Mouse (Mus musculus) heart, adult 8-10 months (tissue): Measurements from ENCODE around the gene Gm28038. TPM values are rescaled to one million over a fixed set of nuclear protein-coding genes. Genes with fewer than 3 reads are reported as not detected.

Source experiments
- DNase-seq: peaks from one replicate; pipeline ENCODE4 v3.0.0; 2022; ENCODE audit warnings: low spot score
- total RNA-seq, 4 experiments: library from RNA; stranded (reverse); gene quantifications; 2 replicates each; pipeline ENCODE4 v1.2.4; 2022

The Gm28038 gene
- total RNA-seq, 4 experiments from 2014 or later, result 1.3 to 3.7 TPM; not detected in 2

GRCm38 (mm10) chr2:30285416-30286181 lies 4.8 kb downstream of the Gm28038 start:
- no peak for DNase-seq

DNA sequence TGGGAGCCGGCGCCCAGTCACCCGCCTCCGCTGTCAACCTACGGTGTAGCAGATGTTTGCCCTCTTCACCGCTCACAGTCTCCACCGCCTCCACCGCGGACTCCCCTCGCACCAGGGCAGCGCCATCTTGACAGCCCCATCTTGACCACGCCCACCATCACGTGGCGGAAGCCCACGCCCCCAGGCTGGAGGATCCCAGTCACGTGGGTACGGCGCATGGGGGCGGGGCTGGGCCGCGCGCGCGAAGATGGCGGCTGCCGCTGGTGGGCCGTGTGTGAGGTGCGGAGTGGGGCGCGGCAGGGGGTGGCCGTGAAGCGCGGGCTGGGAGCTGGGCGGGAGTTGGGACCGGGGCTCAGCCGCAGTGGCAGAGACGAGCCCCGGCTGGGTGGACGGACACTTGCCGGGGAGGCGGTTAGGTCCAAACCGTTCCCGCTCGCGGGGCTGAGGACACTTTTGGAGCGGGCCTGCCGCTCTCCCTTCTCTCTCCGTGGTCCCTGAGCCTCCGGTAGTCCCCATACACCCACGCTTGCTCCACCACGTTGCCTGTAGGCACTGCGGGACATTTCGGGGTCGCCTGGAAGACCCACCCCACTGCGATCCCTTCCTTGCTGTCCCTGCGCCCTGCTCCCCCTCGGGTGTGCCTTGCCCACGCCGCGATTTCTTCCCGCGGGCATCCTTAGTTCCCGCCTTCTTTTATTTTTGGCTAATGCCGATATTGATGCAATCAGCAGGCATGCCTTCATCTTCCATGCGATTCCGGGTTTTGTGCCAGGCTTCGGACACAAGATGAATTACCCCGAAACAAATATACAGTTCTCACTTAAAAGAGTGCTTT lies 5.6 kb downstream of the Gm28038 start, which contains the start of the genes Dolk and Nup188:
Gene Dolk, minus strand, starts transcription at position 143 of the 835 bp plus-strand sequence.
Gene Nup188, plus strand, starts transcription at position 206 of the 835 bp plus-strand sequence.
- peak; percentile 95 for DNase-seq

DNA sequence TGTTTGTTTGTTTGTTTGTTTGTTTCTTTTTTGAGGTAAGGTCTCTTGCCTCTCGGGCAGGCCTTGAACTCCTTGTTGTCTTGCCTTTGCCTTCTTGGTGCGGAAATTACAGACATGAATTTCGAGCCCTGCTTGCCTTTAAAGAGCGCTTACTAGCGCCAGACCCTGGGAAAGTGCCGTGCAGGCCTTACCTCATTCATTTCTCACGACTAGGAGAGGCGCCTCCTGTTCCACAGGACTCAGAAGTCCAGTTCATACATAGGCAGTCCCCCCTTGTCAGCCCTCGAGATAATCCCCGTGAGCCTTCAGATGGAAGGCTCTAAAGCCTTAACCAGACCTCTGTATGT lies 6.2 kb downstream of the Gm28038 start:
- no peak for DNase-seq

DNA sequence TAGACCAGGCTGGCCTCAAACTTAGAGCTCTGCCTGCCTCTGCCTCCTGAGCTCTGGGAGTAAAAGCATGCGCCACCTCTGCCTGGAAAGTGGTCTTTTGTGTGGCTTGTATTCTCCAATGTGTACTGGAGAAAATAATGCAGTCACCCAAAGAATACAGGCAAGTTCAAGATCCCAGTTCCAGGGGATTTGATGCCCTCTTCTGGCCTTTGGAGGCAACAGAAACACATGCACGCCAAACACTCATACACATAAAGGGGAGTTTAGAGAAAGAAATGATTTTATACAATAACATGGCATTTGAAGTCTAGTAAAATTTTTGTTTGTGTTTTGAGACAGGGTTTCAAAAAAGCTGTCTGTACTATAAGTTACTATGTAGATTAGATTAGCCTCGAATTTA lies 18.7 kb downstream of the Gm28038 start:
- DNase-seq, result no peak

DNA sequence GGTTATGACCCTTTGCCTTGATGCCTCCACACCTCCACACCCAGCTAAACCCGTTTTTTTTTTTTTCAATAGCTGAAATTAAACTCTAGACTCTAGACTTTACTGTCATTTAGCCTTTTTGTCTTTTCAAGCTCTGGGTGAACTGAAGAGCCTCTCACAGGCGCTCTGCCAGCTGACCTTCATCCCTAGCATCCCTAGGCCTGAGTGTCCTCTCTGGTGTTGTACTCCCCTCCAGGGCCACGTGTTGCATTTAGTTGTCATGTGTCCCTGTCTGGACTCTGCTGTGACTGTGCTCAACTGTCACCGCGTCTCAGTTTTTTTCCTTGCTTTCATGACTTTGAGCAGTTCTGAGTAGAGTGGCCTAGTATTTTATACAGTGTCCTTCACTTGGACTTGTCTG lies 19.1 kb downstream of the Gm28038 start:
- no peak for DNase-seq

- no peak for DNase-seq
Measured at GRCm38 (mm10) chr2:30306087-30306486, 25.2 kb downstream of the Gm28038 start.

GRCm38 (mm10) chr2:30309351-30309750 lies 28.5 kb downstream of the Gm28038 start:
- no peak for DNase-seq

DNA sequence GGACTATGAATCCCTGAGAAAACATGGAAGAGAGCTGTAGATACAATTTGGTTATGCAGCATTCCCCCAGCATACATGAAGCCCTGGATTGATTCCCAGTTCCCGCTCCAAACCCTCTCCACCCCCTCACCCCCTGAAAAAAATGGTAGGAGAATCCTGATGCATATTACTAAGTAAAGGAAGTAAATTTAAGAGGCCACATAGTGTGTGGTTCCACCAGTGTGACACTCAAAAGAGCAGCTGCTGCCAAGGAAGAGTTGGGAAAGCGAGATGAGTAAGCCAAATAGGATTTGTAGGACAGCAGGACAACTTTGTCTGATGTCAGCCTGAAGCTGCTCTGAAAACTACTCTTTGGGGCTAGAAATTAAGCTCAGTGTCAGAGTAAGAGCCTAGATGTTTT lies 30.6 kb downstream of the Gm28038 start:
- no peak for DNase-seq

DNA sequence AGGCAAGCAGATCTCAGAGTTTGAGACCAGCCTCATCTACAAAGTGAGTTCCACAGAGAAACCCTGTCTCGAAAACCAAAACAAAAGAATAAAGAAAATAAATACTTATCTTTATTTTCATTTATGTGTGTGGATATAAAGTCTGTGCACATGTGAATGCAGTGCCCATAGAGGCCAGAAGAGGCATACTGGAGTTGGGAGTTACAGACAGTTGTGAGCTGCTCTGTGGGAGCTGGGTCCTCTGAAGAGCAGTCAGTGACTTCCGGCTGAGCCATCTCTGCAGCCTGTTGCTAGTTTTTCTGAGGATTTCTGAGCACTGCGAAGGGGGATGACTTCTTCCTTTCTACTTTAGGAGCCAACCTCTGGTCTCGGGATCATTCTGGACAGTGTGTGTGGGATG lies 35.3 kb downstream of the Gm28038 start:
- no peak for DNase-seq

DNA sequence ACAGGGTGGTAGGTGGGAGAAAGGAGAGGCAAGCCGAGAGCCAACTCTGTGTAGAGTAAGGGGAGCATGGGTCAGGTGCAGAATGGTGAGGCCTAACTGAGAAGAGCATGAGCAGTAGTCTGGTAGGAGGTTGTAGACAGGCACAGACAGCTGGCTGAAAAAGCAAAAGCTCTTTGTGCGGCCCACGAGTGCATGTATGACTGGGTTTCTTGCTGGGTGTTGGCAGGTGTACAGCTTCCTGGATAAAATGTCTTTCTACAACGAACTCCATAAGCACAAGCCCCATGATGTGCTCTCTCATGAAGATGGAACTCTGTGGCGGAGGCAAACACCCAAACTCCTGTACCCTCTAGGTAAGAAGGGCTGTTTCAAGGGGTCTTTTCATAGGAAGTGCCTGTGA lies 36.1 kb downstream of the Gm28038 start:
- no peak for DNase-seq

GRCm38 (mm10) chr2:30319260-30319659 lies 38.4 kb downstream of the Gm28038 start:
- no peak for DNase-seq

- DNase-seq, result no peak
Measured at GRCm38 (mm10) chr2:30323111-30323510, 42.3 kb downstream of the Gm28038 start.

- no peak for DNase-seq
Measured at GRCm38 (mm10) chr2:30325296-30325695, 44.5 kb downstream of the Gm28038 start.

DNA sequence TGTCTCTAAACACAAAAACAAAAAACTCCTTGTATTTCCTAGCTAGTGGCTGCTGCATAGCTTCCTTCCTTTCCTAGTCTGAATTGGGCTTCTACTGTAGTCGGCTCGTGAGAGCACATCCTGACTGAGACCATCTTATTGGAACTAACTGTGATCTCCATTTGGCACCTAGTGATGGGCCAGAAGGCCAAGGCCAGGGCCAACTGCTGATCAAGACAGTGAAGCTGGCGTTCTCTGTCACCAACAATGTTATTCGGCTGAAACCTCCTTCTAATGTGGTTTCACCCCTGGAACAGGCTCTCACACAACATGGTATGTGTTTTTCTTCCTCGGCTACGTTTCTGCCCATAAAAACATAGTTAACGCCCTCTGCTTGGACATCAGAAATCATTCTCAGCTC lies 46.4 kb downstream of the Gm28038 start:
- no peak for DNase-seq

- DNase-seq, result no peak
Measured at GRCm38 (mm10) chr2:30328791-30329190, 47.9 kb downstream of the Gm28038 start.

GRCm38 (mm10) chr2:30335324-30335723 lies 54.5 kb downstream of the Gm28038 start:
- no peak for DNase-seq

GRCm38 (mm10) chr2:30336174-30336915 lies 55.5 kb downstream of the Gm28038 start:
- DNase-seq, result no peak

DNA sequence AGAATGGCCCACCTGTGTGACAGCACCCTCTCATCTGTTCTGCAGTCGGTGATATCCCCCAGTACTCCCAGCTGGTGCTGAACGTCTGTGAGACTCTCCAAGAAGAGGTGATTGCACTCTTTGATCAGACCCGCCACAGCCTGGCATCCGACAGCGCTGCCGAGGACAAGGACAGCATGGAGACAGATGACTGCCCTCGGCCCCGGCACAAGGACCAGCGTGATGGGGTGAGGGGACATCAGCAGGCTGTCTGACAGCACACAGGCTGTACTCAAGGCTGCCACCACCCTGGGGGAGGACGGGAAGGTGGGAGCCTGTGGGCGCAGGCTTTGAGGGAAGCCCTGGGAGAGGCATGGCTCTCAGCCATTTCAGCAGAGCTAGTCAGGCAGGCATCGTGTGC lies 56.3 kb downstream of the Gm28038 start:
- DNase-seq, result no peak

GRCm38 (mm10) chr2:30342061-30342460 lies 61.2 kb downstream of the Gm28038 start:
- DNase-seq, result no peak

DNA sequence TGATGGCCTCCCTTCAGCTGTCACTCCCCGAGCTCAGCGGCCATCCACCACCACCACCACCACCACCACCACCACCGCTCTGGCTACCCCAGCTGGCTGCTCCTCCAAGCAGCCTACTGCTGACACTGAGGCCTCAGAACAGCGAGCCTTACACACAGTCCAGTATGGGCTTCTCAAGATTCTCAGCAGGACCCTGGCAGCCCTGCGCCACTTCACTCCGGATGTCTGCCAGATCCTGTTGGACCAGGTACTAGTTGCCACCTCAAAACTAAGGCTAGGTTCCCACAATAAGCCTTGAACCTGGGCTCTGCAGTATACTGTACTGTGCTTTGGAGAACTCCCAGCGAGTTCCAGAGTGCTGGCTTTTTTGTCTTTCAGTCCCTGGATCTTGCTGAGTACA lies 61.7 kb downstream of the Gm28038 start:
- DNase-seq, result no peak

DNA sequence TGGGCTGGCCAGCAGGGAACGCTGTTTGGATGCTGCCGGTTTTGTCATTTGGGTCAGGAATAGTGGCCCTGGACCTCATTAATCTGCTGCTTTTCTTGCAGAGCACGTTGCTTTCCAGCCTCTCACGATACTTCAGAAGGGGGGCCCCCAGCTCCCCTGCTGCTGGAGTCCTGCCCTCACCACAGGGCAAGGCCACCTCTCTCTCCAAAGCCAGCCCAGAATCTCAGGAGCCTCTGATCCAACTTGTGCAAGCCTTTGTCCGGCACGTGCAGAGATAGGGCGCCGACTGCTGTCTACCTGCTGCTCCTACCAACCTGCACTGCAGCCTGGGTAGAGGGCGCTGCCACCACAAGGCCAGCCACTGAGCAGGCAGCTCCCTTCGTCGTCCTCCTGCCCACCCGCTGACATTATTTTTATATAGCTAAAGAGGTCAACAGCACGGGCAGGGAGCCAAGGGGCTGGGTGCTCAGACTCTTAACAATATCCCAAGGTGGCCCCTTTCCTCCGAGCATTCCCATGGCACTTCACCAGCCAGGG lies 62.8 kb downstream of the Gm28038 start:
- DNase-seq, result peak; percentile 26
